Mouse (Mus musculus) Muller cell, postnatal 12 days (primary cell): ENCODE data around the gene Vmn2r25.
"Not testable (repeated sequence)": the region's sequence is repeated elsewhere in the genome, so short reads cannot be mapped to it uniquely, and the experiment has no call there.

Source experiments
- DNase-seq: peaks from one replicate; pipeline ENCODE4 v3.0.0-alpha.2; 2015; ENCODE audit errors: inconsistent ontology term

Vmn2r25 gene

DNA sequence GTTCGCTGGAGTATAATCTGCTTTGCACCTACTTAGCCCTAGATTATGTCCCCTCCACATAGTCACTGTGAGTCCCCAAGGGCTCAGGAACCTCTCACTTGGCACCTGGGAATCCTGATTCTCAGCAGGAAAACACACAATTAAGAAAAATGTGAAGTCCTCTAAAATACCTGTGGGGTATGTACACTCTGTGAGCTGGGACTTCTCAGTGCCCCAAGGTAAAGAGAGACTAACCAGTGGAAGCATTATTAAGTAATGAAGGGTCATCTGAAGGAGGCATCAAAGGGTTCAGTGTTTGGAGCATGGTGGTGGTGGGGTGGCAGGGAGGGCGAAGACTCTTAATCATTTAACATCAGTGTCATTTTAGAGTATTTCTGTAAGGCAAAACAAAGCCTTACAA is at the start of gene Vmn2r25:
TSS of gene Vmn2r25 (minus strand) at position 101 of the 400 bp plus-strand sequence.
- not testable (repeated sequence) for DNase-seq

DNA sequence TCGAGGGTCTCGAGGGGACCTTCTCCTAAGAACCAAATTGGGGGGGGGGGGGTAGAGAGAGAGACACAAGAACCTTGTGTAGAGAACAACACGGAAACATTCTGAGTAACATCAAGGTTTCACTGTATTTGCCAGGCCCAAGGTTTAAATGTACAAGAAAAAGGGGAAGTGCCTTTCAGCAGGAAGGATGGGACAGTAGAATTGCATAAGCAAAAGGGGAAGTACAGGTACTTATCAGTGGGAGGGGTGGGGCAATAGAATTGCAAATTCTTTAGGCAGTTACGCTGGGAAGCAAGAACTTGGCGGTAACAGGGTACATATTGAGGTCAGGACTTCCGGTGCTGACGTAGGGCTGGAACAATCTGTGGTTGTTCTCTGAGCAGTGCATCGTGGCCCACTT is 33.3 kb downstream of the Vmn2r25 start:
- no peak for DNase-seq

DNA sequence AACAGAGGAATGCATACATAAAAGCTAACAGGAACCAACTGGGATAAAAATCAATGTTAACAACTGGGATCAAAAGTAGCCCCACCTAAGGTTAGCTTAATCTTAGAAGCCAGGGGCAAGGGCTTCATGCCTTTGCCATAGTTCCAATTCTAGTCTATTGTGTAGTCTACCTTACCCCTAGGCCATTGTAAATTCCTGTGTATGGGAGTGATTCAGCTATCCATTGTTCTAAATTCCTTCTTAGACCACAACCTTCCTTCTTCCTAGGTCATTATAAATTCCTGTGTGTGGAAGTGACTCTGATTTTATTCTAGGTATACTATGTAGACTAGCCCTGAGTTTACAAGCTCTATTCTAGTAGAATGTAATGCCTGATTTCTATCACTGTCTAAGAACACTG is 43.0 kb downstream of the Vmn2r25 start:
- DNase-seq: not testable (repeated sequence)

DNA sequence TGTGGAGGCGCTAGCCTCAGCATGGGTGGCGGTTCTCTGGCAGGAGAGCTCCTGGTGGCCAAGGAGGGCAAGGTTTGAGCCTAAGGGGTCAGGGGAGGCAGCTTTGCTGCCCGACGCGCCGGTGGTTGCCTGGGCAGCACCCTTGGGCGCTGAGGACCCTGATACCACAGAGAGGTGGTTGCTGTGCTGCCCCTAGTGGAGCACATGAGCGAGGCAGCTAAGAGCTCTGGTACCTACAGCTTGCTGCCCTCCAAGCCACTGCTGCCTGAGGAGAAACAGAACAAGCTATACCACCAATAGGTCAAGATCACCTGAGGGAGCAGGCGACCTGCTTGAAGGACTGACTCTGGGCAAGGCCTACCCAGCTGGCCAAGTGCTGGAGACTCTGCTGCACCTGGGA is 59.5 kb downstream of the Vmn2r25 start:
- no peak for DNase-seq

DNA sequence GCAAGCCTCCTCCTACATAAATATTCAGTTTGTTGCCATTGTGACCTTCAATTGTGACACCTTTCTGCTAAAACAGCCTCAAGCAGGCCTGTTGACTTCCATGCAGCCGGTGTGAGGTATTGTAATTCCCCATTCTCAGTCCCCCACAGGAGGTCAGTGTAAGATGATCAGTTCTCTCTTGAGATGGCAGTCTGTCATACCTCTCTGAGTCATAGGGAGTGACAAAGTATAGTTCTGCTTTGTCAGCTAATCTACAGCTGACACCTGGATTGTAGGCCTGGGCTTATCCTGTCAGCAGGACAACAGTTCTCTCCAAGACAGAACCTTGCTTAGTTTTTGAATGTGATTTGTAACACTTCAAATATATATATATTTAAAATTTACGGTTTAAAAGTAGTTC is 68.4 kb downstream of the Vmn2r25 start:
- DNase-seq: no peak

DNA sequence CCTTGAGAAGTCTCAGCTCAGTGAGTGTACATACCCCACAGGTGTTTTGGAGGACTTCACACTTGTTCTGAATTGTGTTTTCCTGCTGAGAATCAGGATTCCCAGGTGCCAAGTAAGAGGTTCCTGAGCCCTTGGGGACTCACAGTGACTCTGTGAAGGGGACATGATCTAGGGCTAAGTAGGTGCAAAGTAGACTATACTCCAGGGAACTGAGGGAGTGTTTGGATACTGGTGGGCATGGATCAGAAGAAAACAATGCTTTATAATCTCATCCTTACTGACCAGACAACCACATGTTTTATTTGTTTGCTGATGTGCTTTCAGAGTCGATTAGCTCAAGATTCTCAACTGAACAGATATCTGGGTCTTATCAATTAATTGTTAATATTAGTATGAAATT is 74.7 kb downstream of the Vmn2r25 start, which contains the start of gene Vmn2r24:
TSS of gene Vmn2r24 (plus strand) at position 301 of the 400 bp plus-strand sequence.
- no peak for DNase-seq
